Mouse (Mus musculus) embryonic facial prominence, embryonic 11.5 days (tissue): ENCODE results near the gene Gm9837. TPM values are rescaled to one million over a fixed set of nuclear protein-coding genes. Genes with fewer than 3 reads are reported as not detected.

Experiments used
- ATAC-seq: fragments of 200-750 bp; cut with Nextera tagmentation; replicated peaks from 2 replicates; pipeline ENCODE4 v1.8.0; 2017; ENCODE audit warnings: low read depth; ENCODE audit not compliant: insufficient number of reproducible peaks, low FRiP score, low TSS enrichment
- DNase-seq: peaks from one replicate; pipeline ENCODE4 v3.0.0-alpha.2; 2015; ENCODE audit warnings: low spot score
- H3K27ac ChIP-seq: fragments of 300-500 bp; sonication (generic); replicated peaks from 2 replicates; pipeline ENCODE4 v1.5.1; 2014; ENCODE audit warnings: mild to moderate bottlenecking, low read depth, low read length, control low read depth
- H3K27me3 ChIP-seq: fragments of 300-500 bp; sonication (generic); 2 replicates; pipeline ENCODE4 v1.6.1; 2014; ENCODE audit warnings: mild to moderate bottlenecking, low read length, moderate library complexity, mixed read lengths; ENCODE audit not compliant: control insufficient read depth, insufficient read depth
- H3K36me3 ChIP-seq: fragments of 300-500 bp; sonication (generic); replicated peaks from 2 replicates; pipeline ENCODE4 v1.6.1; 2014; ENCODE audit warnings: low read depth, mild to moderate bottlenecking, low read length, moderate library complexity, mixed read lengths; ENCODE audit not compliant: control insufficient read depth, insufficient read depth
- H3K4me1 ChIP-seq: fragments of 300-500 bp; sonication (generic); 2 replicates; pipeline ENCODE4 v1.6.1; 2014; ENCODE audit warnings: low read length, mixed read lengths; ENCODE audit not compliant: control insufficient read depth, insufficient read depth
- H3K4me2 ChIP-seq: fragments of 300-500 bp; sonication (generic); 2 replicates; pipeline ENCODE4 v1.6.1; 2014; ENCODE audit warnings: low read depth, mild to moderate bottlenecking, control low read depth, low read length, moderate library complexity
- H3K4me3 ChIP-seq: fragments of 300-500 bp; sonication (generic); 2 replicates; pipeline ENCODE4 v1.5.1; 2014; ENCODE audit warnings: low read depth, low read length, control low read depth
- H3K9ac ChIP-seq: fragments of 300-500 bp; sonication (generic); replicated peaks from 2 replicates; pipeline ENCODE4 v1.6.1; 2014; ENCODE audit warnings: mild to moderate bottlenecking, control low read depth, low read length
- H3K9me3 ChIP-seq: fragments of 300-500 bp; sonication (generic); replicated peaks from 2 replicates; pipeline ENCODE4 v1.6.1; 2016; ENCODE audit warnings: mild to moderate bottlenecking, low read length, inconsistent platforms, mixed read lengths; ENCODE audit not compliant: control insufficient read depth
- WGBS: fragments of 180-500 bp; shearing (Covaris S2); extraction: QIAGEN DNeasy Blood & Tissue Kit; methylation state at CpG from one replicate; pipeline ENCODE4 v1.1.7; 2014; 5-methylcytosine and 5-hydroxymethylcytosine counted together
- polyA plus RNA-seq: library from polyadenylated mRNA; unstranded; fragments of >200 nt; fragmentation: Nextera tagmentation; extraction: Ambion mirVana; gene quantifications from 2 replicates; pipeline ENCODE4 v1.2.1, GENCODE M21; 2014

Gm9837 gene
- polyA plus RNA-seq, result not detected in 2 replicates

- H3K27me3 ChIP-seq, result peaks cover 25% of the 10 kb centered on the region
Measured at GRCm38 (mm10) chr11:53469968-53470695, at the start of gene Gm9837. TSS of gene Gm9837 (minus strand) at chr11:53470479.

GRCm38 (mm10) chr11:53519207-53520121 lies 49.2 kb upstream of the Gm9837 start, which contains the start of gene Sept8:
TSS of gene Sept8 (plus strand) at chr11:53519257.
- ATAC-seq (peak; percentile 81), DNase-seq (peak; percentile 79)
- 5% methylated on average over 57 of the region's 79 CpGs for WGBS
- Histone ChIP-seq H3K36me3 (no peaks in the 10 kb centered on the region), H3K4me1 (no peaks in the 10 kb centered on the region; the same call in 1 of the 2 replicates), H3K4me2 (peak within 1 kb of the TSS; percentile 75), H3K9me3 (no peaks in the 10 kb centered on the region), H3K27me3 (0 out of 2 replicates have a peak, but pooled peaks cover 2% of the 10 kb centered on the region), H3K27ac (0 out of 2 replicates have a peak within 1 kb of the TSS, but pooled peaks have one; percentile 36), H3K9ac (peak within 1 kb of the TSS; percentile 85), H3K4me3 (peak within 1 kb of the TSS; percentile 81)

More at GRCm38 (mm10) chr11:53469968-53470695, at the start of gene Gm9837:
- DNase-seq, result peak; percentile 96
- no peak within 1 kb of the TSS for H3K9ac ChIP-seq
- peak; percentile 60; the same call in 1 of the 2 replicates for ATAC-seq
- no peaks in the 10 kb centered on the region for H3K9me3 ChIP-seq
- 5% methylated on average over 29 of the region's 29 CpGs for WGBS
- H3K4me3 ChIP-seq, result 0 out of 2 replicates have a peak within 1 kb of the TSS, but pooled peaks have one; percentile 7
- H3K4me2 ChIP-seq, result peak within 1 kb of the TSS; percentile 39
- H3K4me1 ChIP-seq, result no peaks in the 10 kb centered on the region
- H3K27ac ChIP-seq, result no peak within 1 kb of the TSS
- no peaks in the 10 kb centered on the region for H3K36me3 ChIP-seq

- H3K9ac ChIP-seq, result no peak overlapping the region; the same call in 1 of the 2 replicates
- no peak overlapping the region for H3K4me3 ChIP-seq
- DNase-seq (no peak), ATAC-seq (no peak)
- WGBS, result 32% methylated on average over 5 of the region's 5 CpGs
- H3K4me2 ChIP-seq, result no peak overlapping the region
- H3K9me3 ChIP-seq, result no peaks in the 10 kb centered on the region
- H3K36me3 ChIP-seq, result no peaks in the 10 kb centered on the region
- 0 out of 2 replicates have a peak, but pooled peaks cover 2% of the 10 kb centered on the region for H3K27me3 ChIP-seq
- H3K4me1 ChIP-seq, result no peaks in the 10 kb centered on the region; the same call in 1 of the 2 replicates
- H3K27ac ChIP-seq, result no peak overlapping the region
Measured at GRCm38 (mm10) chr11:53518759-53519158, 48.5 kb upstream of the Gm9837 start.

- H3K4me2 ChIP-seq, result no peak overlapping the region
- H3K4me3 ChIP-seq, result no peak overlapping the region
- WGBS, result 60% methylated on average over 8 of the region's 8 CpGs
- no peak overlapping the region for H3K9ac ChIP-seq
- ATAC-seq (no peak), DNase-seq (peak; percentile 21)
- H3K9me3 ChIP-seq, result no peaks in the 10 kb centered on the region
- 0 out of 2 replicates have a peak, but pooled peaks cover 2% of the 10 kb centered on the region for H3K27me3 ChIP-seq
- H3K36me3 ChIP-seq, result no peaks in the 10 kb centered on the region
- no peak overlapping the region for H3K27ac ChIP-seq
- H3K4me1 ChIP-seq, result no peaks in the 10 kb centered on the region; the same call in 1 of the 2 replicates
Measured at GRCm38 (mm10) chr11:53516775-53517627, 46.7 kb upstream of the Gm9837 start.

GRCm38 (mm10) chr11:53510351-53510750 lies 40.1 kb upstream of the Gm9837 start:
- Histone ChIP-seq H3K9me3 (no peaks in the 10 kb centered on the region), H3K27ac (no peak overlapping the region), H3K4me3 (no peak overlapping the region), H3K4me1 (no peaks in the 10 kb centered on the region), H3K27me3 (no peaks in the 10 kb centered on the region), H3K9ac (no peak overlapping the region), H3K4me2 (no peak overlapping the region), H3K36me3 (no peaks in the 10 kb centered on the region)
- WGBS, result 61% methylated on average over 5 of the region's 5 CpGs
- DNase-seq (no peak), ATAC-seq (no peak)

- no peak overlapping the region for H3K9ac ChIP-seq
- no peak for DNase-seq
- no peak overlapping the region for H3K4me2 ChIP-seq
- no peaks in the 10 kb centered on the region for H3K36me3 ChIP-seq
- H3K4me1 ChIP-seq, result no peaks in the 10 kb centered on the region
- no peaks in the 10 kb centered on the region for H3K9me3 ChIP-seq
- ATAC-seq, result no peak
- H3K27me3 ChIP-seq, result no peaks in the 10 kb centered on the region
- H3K27ac ChIP-seq, result no peak overlapping the region
- no peak overlapping the region for H3K4me3 ChIP-seq
- 54% methylated on average over 3 of the region's 3 CpGs for WGBS
Measured at GRCm38 (mm10) chr11:53508591-53508990, 38.3 kb upstream of the Gm9837 start.

- Histone ChIP-seq H3K9me3 (no peaks in the 10 kb centered on the region), H3K4me2 (no peak overlapping the region), H3K36me3 (no peaks in the 10 kb centered on the region), H3K4me1 (no peaks in the 10 kb centered on the region), H3K4me3 (no peak overlapping the region), H3K9ac (no peak overlapping the region), H3K27me3 (no peaks in the 10 kb centered on the region), H3K27ac (no peak overlapping the region)
- ATAC-seq (no peak), DNase-seq (no peak)
- 64% methylated on average over 7 of the region's 7 CpGs for WGBS
Measured at GRCm38 (mm10) chr11:53508152-53508551, 37.9 kb upstream of the Gm9837 start.
